ENCODE assay signal across 24 mouse cellular contexts in genomic region chr3:155052021-155052420, GRCm38 (mm10). TPM values are rescaled to one million over a fixed set of nuclear protein-coding genes. Genes with fewer than 3 reads are reported as not detected.
DNase-seq lines count a peak whose midpoint lies in the region; ATAC-seq and TF ChIP-seq lines count a peak whose summit lies in the region.
"Had no signal": no experiment of that assay in that cellular context is flagged by ENCODE, and none has a peak within 500 bp of the region (broad histone marks: within the 10 kb centered on the region; RNA-seq: fewer than 3 reads in every experiment).

No protein-coding gene starts in this region.

- DNase-seq in heart, adult 2 months, result no peak
- no peak for DNase-seq in heart, adult 8-10 months (ENCODE audit: low spot score)
- no peak for DNase-seq in heart, adult 11 months
- no peak for DNase-seq in ES-E14 (ENCODE audit: low read depth, low spot score)
- DNase-seq in lung, postnatal 4 days, result no peak
- no peak for DNase-seq in thymus, postnatal 36 days
- DNase-seq: adrenal gland, postnatal 14 days; cerebellum, adult 11-12 months; cerebellum, adult 9-10 months; cerebellum, postnatal 25 days; gastrocnemius, postnatal 36 days; heart, adult 18-20 months; kidney, adult 8-10 months had no signal

- TF ChIP-seq EP300 in heart, adult 2 months (IDR thresholded peaks at IDR 0.05; ENCODE audit: insufficient read depth, low read depth, low read length), result no peak

- ATAC-seq in heart, embryonic 16.5 days (replicated peaks; ENCODE audit: extremely low read depth, insufficient read depth, low FRiP score), result no peak
- ATAC-seq: forebrain, embryonic 14.5 days; inflammation-experienced regulatory T-cells, adult 6 months; intestine, postnatal 0 days had no signal

- no peaks in the 10 kb centered on the region for H3K27me3 ChIP-seq in heart, adult 2 months (ENCODE audit: control insufficient read depth, insufficient read depth, low read length)
- H3K27me3 ChIP-seq in heart, embryonic 16.5 days (ENCODE audit: control insufficient read depth, insufficient read depth, low read length), result no peaks in the 10 kb centered on the region
- H3K27me3 ChIP-seq: CH12.LX; embryonic facial prominence, embryonic 13.5 days; hindbrain, embryonic 15.5 days had no signal

- peak overlapping the region; percentile 42 for H3K4me2 ChIP-seq in heart, embryonic 16.5 days (ENCODE audit: low read depth, low read length)
- H3K4me2 ChIP-seq: embryonic facial prominence, embryonic 13.5 days; hindbrain, embryonic 15.5 days had no signal

- H3K9ac ChIP-seq in heart, adult 2 months (ENCODE audit: low read depth, low read length), result no peak overlapping the region
- no peak overlapping the region for H3K9ac ChIP-seq in heart, embryonic 16.5 days (ENCODE audit: low read length)
- H3K9ac ChIP-seq in ES-E14 (ENCODE audit: insufficient read depth, low read depth, low read length, poor library complexity, severe bottlenecking), result no peak overlapping the region
- H3K9ac ChIP-seq: embryonic facial prominence, embryonic 13.5 days; hindbrain, embryonic 15.5 days had no signal

- no peak for TF ChIP-seq CTCF in heart, adult 2 months (IDR thresholded peaks at IDR 0.05)
- no peak for TF ChIP-seq CTCF in embryonic fibroblast, embryonic 13.5 days (IDR thresholded peaks at IDR 0.05; ENCODE audit: borderline replicate concordance, insufficient read depth, low read length)

- H3K4me1 ChIP-seq in heart, adult 2 months (ENCODE audit: control insufficient read depth, insufficient read depth, low read length), result no peaks in the 10 kb centered on the region
- peaks cover 7% of the 10 kb centered on the region; the same call in 1 of the 2 replicates for H3K4me1 ChIP-seq in heart, embryonic 16.5 days (ENCODE audit: control insufficient read depth, insufficient read depth, low read length)
- no peaks in the 10 kb centered on the region for H3K4me1 ChIP-seq in ES-E14 (ENCODE audit: control insufficient read depth in 2 of 2, insufficient read depth in 2 of 2, low read length in 2 of 2, poor library complexity in 1 of 2)
- peaks cover 9% of the 10 kb centered on the region; the same call in 1 of the 2 replicates for H3K4me1 ChIP-seq in embryonic fibroblast, embryonic 13.5 days (ENCODE audit: control insufficient read depth, insufficient read depth, low read length)
- H3K4me1 ChIP-seq: embryonic facial prominence, embryonic 13.5 days; forebrain, embryonic 10.5 days; hindbrain, embryonic 15.5 days had no signal

- H3K36me3 ChIP-seq in heart, adult 2 months (ENCODE audit: control insufficient read depth, insufficient read depth, low read length), result no peaks in the 10 kb centered on the region
- H3K36me3 ChIP-seq in heart, embryonic 16.5 days (ENCODE audit: control insufficient read depth, insufficient read depth), result no peaks in the 10 kb centered on the region
- no peaks in the 10 kb centered on the region for H3K36me3 ChIP-seq in ES-E14 (ENCODE audit: control insufficient read depth, insufficient read depth, low read length, poor library complexity, severe bottlenecking)
- H3K36me3 ChIP-seq: embryonic facial prominence, embryonic 13.5 days; forebrain, embryonic 10.5 days; hindbrain, embryonic 15.5 days had no signal

- H3K4me3 ChIP-seq in heart, adult 2 months, result peak overlapping the region; percentile 11; the same call in 1 of the 2 replicates
- H3K4me3 ChIP-seq in heart, embryonic 16.5 days (ENCODE audit: low read length), result no peak overlapping the region
- H3K4me3 ChIP-seq in ES-E14 (ENCODE audit: insufficient read depth in 1 of 2, low read depth in 1 of 2, low read length in 2 of 2, poor library complexity in 1 of 2, severe bottlenecking in 1 of 2), result no peak overlapping the region
- H3K4me3 ChIP-seq in embryonic fibroblast, embryonic 13.5 days (ENCODE audit: insufficient read depth, low read length), result no peak overlapping the region
- H3K4me3 ChIP-seq: embryonic facial prominence, embryonic 13.5 days; forebrain, embryonic 10.5 days; hindbrain, embryonic 15.5 days had no signal

- no peaks in the 10 kb centered on the region for H3K9me3 ChIP-seq in heart, embryonic 16.5 days (replicated peaks; ENCODE audit: control insufficient read depth, low read length)
- no peaks in the 10 kb centered on the region for H3K9me3 ChIP-seq in ES-E14 (ENCODE audit: control insufficient read depth, insufficient read depth, low read depth, low read length)
- H3K9me3 ChIP-seq: embryonic facial prominence, embryonic 13.5 days; forebrain, embryonic 10.5 days; hindbrain, embryonic 15.5 days had no signal

- intact Hi-C loops in heart, adult 2 months (cut with DNase I), result no loop called here

- H3K79me2 ChIP-seq in heart, adult 2 months (replicated peaks; ENCODE audit: control insufficient read depth, insufficient read depth, low read length), result peaks cover 2% of the 10 kb centered on the region; the same call in 1 of the 2 replicates

- in situ Hi-C loops in ES-E14 (cut with MboI; ENCODE audit: low sequenced_read_pairs in 2 of 2, unreplicated experiment in 2 of 2), result no loop called here

- TF ChIP-seq POLR2A in heart, adult 2 months (IDR thresholded peaks at IDR 0.05; ENCODE audit: insufficient read depth, low read depth, low read length), result no peak
- no peak for TF ChIP-seq POLR2A in embryonic fibroblast, embryonic 13.5 days (IDR thresholded peaks at IDR 0.05; ENCODE audit: low read depth, low read length)

- H3K27ac ChIP-seq in heart, adult 2 months, result peak overlapping the region; percentile 40
- no peak overlapping the region for H3K27ac ChIP-seq in heart, embryonic 16.5 days (ENCODE audit: low read length)
- H3K27ac ChIP-seq in ES-E14 (ENCODE audit: insufficient read depth, low read depth, low read length, poor library complexity, severe bottlenecking), result no peak overlapping the region
- peak overlapping the region; percentile 91 for H3K27ac ChIP-seq in embryonic fibroblast, embryonic 13.5 days (ENCODE audit: insufficient read depth, low read length)
- H3K27ac ChIP-seq: embryonic facial prominence, embryonic 13.5 days; forebrain, embryonic 10.5 days; hindbrain, embryonic 15.5 days had no signal

TF ChIP-seq in ES-E14, 5 proteins besides CTCF, POLR2A, EP300 and RAD21:
- TF ChIP-seq MAFK (IDR thresholded peaks at IDR 0.05; ENCODE audit: insufficient read depth, low read depth, low read length) (0 out of 2 replicates have a peak, but pooled peaks have one; percentile 22), ZC3H11A (IDR thresholded peaks at IDR 0.05; ENCODE audit: borderline replicate concordance, low read depth, low read length) (no peak)

RNA-seq across cellular contexts. Expression of gene Tnni3k, which starts 3.2 kb away (rescaled TPM):
- 10 to 100 TPM; 69.7 to 75.9 TPM for total RNA-seq in heart, adult 2 months (2021)
- polyA plus RNA-seq in heart, adult 2 months (2012; rRNA removed), result 69.9 and 113 TPM in 2 replicates
- total RNA-seq in heart, adult 8-10 months (2022), result 10 to 100 TPM; 76.5 to 95.0 (median 90.9) TPM
- 72.1 and 72.5 TPM in 2 replicates for polyA plus RNA-seq in heart, embryonic 16.5 days (2015; fragmentation: Nextera tagmentation; extraction: Ambion mirVana)
- total RNA-seq in ES-E14 (2012; rRNA removed), result not detected in 2 replicates
- 0.74 and 3.2 TPM in 2 replicates for polyA plus RNA-seq in embryonic fibroblast, embryonic 13.5 days (2011; ENCODE audit: insufficient read length, low read depth, missing spikeins)
- total RNA-seq: adrenal gland, adult 18-20 months; adrenal gland, postnatal 14 days; gastrocnemius, adult 8-10 months; gastrocnemius, postnatal 36 days had no signal
- polyA plus RNA-seq: forebrain, embryonic 10.5 days; inflammation-experienced regulatory T-cells, adult 6 months had no signal

RNA-seq across cellular contexts. Expression of gene Fpgt, which starts 41.2 kb away (rescaled TPM):
- total RNA-seq in heart, adult 2 months (2021), result 10 to 100 TPM; 13.3 to 13.9 TPM
- 9.4 and 19.7 TPM in 2 replicates for polyA plus RNA-seq in heart, adult 2 months (2012; rRNA removed)
- 10 to 100 TPM; 11.6 to 14.5 (median 13.7) TPM for total RNA-seq in heart, adult 8-10 months (2022)
- polyA plus RNA-seq in heart, embryonic 16.5 days (2015; fragmentation: Nextera tagmentation; extraction: Ambion mirVana), result 13.8 and 14.3 TPM in 2 replicates
- 13.6 and 14.2 TPM in 2 replicates for total RNA-seq in ES-E14 (2012; rRNA removed)
- 21.5 and 29.0 TPM in 2 replicates for polyA plus RNA-seq in embryonic fibroblast, embryonic 13.5 days (2011; ENCODE audit: insufficient read length, low read depth, missing spikeins)

RNA-seq across cellular contexts. Expression of gene Lrriq3, which starts 41.2 kb away (rescaled TPM):
- total RNA-seq in heart, adult 2 months (2021), result under 1 TPM; 0.30 to 0.42 TPM
- 0.16 and 0.23 TPM in 2 replicates for polyA plus RNA-seq in heart, adult 2 months (2012; rRNA removed)
- under 1 TPM; 0.19 to 0.44 (median 0.34) TPM for total RNA-seq in heart, adult 8-10 months (2022)
- 0.39 and 1.1 TPM in 2 replicates for polyA plus RNA-seq in heart, embryonic 16.5 days (2015; fragmentation: Nextera tagmentation; extraction: Ambion mirVana)
- total RNA-seq in ES-E14 (2012; rRNA removed), result 0.16 and 0.45 TPM in 2 replicates
- polyA plus RNA-seq in embryonic fibroblast, embryonic 13.5 days (2011; ENCODE audit: insufficient read length, low read depth, missing spikeins), result 1.1 and 1.3 TPM in 2 replicates

Comparison
In these comparisons a context has a peak if more than half of its experiments do, and no peak if none do; other contexts are left out.
1. H3K27ac ChIP-seq: peak in heart, adult 2 months (single experiment) and embryonic fibroblast, embryonic 13.5 days (single experiment); none in heart, embryonic 16.5 days (single experiment) and ES-E14 (single experiment).
2. RNA of gene Tnni3k, which starts 3.2 kb away (total RNA-seq): 76.5 to 95.0 TPM in heart, adult 8-10 months and 69.7 to 75.9 TPM in heart, adult 2 months; not detected in ES-E14; every median in the first group is over 10 times any median in the second.